Mouse (Mus musculus) midbrain, postnatal 0 days (tissue): ENCODE measurements around the gene Mob4. TPM values are rescaled to one million over a fixed set of nuclear protein-coding genes. Genes with fewer than 3 reads are reported as not detected.

Experiments used
- ATAC-seq: fragments of 200-750 bp; cut with Nextera tagmentation; 2 replicates; pipeline ENCODE4 v1.8.0; 2017; ENCODE audit warnings: moderate number of reproducible peaks, mild to moderate bottlenecking, moderate TSS enrichment, moderate library complexity; ENCODE audit not compliant: low FRiP score
- DNase-seq: peaks from one replicate; pipeline ENCODE4 v3.0.0-alpha.2; 2015; ENCODE audit warnings: low spot score
- H3K27ac ChIP-seq: fragments of 300-500 bp; sonication (generic); 2 replicates; pipeline ENCODE4 v1.5.1; 2014; ENCODE audit warnings: low read depth, mild to moderate bottlenecking, low read length, mixed read lengths
- H3K27me3 ChIP-seq: fragments of 300-500 bp; sonication (generic); 2 replicates; pipeline ENCODE4 v1.6.1; 2014; ENCODE audit warnings: low read length, control low read depth, mixed read lengths; ENCODE audit not compliant: insufficient read depth
- H3K36me3 ChIP-seq: fragments of 300-500 bp; sonication (generic); 2 replicates; pipeline ENCODE4 v1.6.1; 2014; ENCODE audit warnings: low read length, control low read depth, mixed read lengths; ENCODE audit not compliant: insufficient read depth
- H3K4me1 ChIP-seq: fragments of 300-500 bp; sonication (generic); 2 replicates; pipeline ENCODE4 v1.6.1; 2014; ENCODE audit warnings: mild to moderate bottlenecking, control low read depth, antibody characterized with exemption, low read length, mixed read lengths; ENCODE audit not compliant: insufficient read depth
- H3K4me2 ChIP-seq: fragments of 300-500 bp; sonication (generic); 2 replicates; pipeline ENCODE4 v1.6.1; 2014; ENCODE audit warnings: low read depth, mild to moderate bottlenecking, low read length, mixed read lengths; ENCODE audit not compliant: poor library complexity, severe bottlenecking
- H3K4me3 ChIP-seq: fragments of 300-500 bp; sonication (generic); 2 replicates; pipeline ENCODE4 v1.5.1; 2014; ENCODE audit warnings: low read depth, mild to moderate bottlenecking, low read length, moderate library complexity
- H3K9ac ChIP-seq: fragments of 300-500 bp; sonication (generic); replicated peaks from 2 replicates; pipeline ENCODE4 v1.6.1; 2014; ENCODE audit warnings: mild to moderate bottlenecking, low read length, moderate library complexity, mixed read lengths; ENCODE audit not compliant: poor library complexity, severe bottlenecking
- H3K9me3 ChIP-seq: fragments of 300-500 bp; sonication (generic); 2 replicates; pipeline ENCODE4 v1.6.1; 2016; ENCODE audit warnings: low read length, control low read depth
- CTCF ChIP-seq: IDR thresholded peaks from 2 replicates; pipeline ENCODE4 v1.5.1; 2016; ENCODE audit warnings: antibody characterized with exemption, mild to moderate bottlenecking
- WGBS: fragments of 180-500 bp; shearing (Covaris S2); extraction: QIAGEN DNeasy Blood & Tissue Kit; methylation state at CpG from one replicate; pipeline ENCODE4 v1.1.7; 2014; 5-methylcytosine and 5-hydroxymethylcytosine counted together
- polyA plus RNA-seq: library from polyadenylated mRNA; unstranded; fragments of >200 nt; fragmentation: Nextera tagmentation; extraction: Ambion mirVana; gene quantifications from 2 replicates; pipeline ENCODE4 v1.2.1, GENCODE M21; 2015
- total RNA-seq: library from RNA; depleted of rRNA; stranded (reverse); fragments of >200 nt; gene quantifications from 2 replicates; pipeline ENCODE4 v1.2.3, GENCODE M21; 2014

The Mob4 gene
- total and polyA plus RNA-seq, 2 experiments from 2014 or later, result 80.9 to 143 TPM

DNA sequence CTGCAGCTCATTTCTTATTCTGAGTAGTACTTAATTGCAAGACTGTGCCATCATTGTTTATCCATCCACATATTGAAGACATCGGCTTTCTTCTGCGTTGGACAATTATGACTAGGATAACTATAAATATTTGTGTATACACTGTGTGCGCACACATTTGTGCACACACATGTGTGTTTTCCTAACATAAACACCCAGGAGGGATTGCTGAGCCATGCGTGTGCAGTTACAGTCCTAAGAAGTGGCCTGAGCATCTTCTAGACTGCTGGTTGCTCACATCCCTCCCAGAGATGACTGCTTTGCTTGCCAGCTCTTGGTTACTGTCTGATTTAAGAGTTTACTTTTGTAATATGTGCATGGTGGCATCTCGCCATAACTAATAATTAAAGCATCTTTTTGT, 51.4 kb downstream of the Mob4 start:
- 92% methylated on average over 5 of the region's 5 CpGs for WGBS
- DNase-seq, result no peak
- no peaks in the 10 kb centered on the region for H3K9me3 ChIP-seq

GRCm38 (mm10) chr1:55185718-55186117, 54.7 kb downstream of the Mob4 start:
- H3K36me3 ChIP-seq, result no peaks in the 10 kb centered on the region
- H3K4me3 ChIP-seq, result no peak overlapping the region
- WGBS, result 91% methylated on average over 6 of the region's 6 CpGs
- no peak; the same call in 1 of the 2 replicates for TF ChIP-seq CTCF
- no peaks in the 10 kb centered on the region for H3K27me3 ChIP-seq
- no peak overlapping the region for H3K4me2 ChIP-seq
- ATAC-seq (no peak), DNase-seq (no peak)
- H3K9ac ChIP-seq, result no peak overlapping the region
- no peak overlapping the region for H3K27ac ChIP-seq
- H3K4me1 ChIP-seq, result no peaks in the 10 kb centered on the region
- H3K9me3 ChIP-seq, result no peaks in the 10 kb centered on the region

More for the DNA sequence above, 51.4 kb downstream of the Mob4 start:
- no peak for ATAC-seq
- TF ChIP-seq CTCF, result no peak
- Histone ChIP-seq H3K27ac (no peak overlapping the region), H3K4me2 (no peak overlapping the region), H3K4me1 (no peaks in the 10 kb centered on the region), H3K27me3 (no peaks in the 10 kb centered on the region), H3K9ac (no peak overlapping the region), H3K4me3 (no peak overlapping the region), H3K36me3 (no peaks in the 10 kb centered on the region)

- no peak overlapping the region for H3K4me3 ChIP-seq
- no peak overlapping the region for H3K27ac ChIP-seq
- H3K36me3 ChIP-seq, result no peaks in the 10 kb centered on the region
- no peak overlapping the region for H3K4me2 ChIP-seq
- H3K27me3 ChIP-seq, result no peaks in the 10 kb centered on the region
- no peak for DNase-seq
- 19% methylated on average over 10 of the region's 11 CpGs for WGBS
- no peak overlapping the region for H3K9ac ChIP-seq
- TF ChIP-seq CTCF, result no peak
- no peaks in the 10 kb centered on the region for H3K4me1 ChIP-seq
- no peaks in the 10 kb centered on the region for H3K9me3 ChIP-seq
- ATAC-seq, result no peak
Measured at GRCm38 (mm10) chr1:55186592-55187210, 55.7 kb downstream of the Mob4 start.

- 7% methylated on average over 8 of the region's 8 CpGs for WGBS
- peak overlapping the region; percentile 31 for H3K4me3 ChIP-seq
- H3K27ac ChIP-seq, result peak overlapping the region; percentile 57; the same call in 1 of the 2 replicates
- ATAC-seq (peak; percentile 55; the same call in 1 of the 2 replicates), DNase-seq (no peak)
- no peaks in the 10 kb centered on the region for H3K9me3 ChIP-seq
- H3K36me3 ChIP-seq, result no peaks in the 10 kb centered on the region
- H3K9ac ChIP-seq, result 0 out of 2 replicates have a peak overlapping the region, but pooled peaks have one; percentile 25
- H3K4me2 ChIP-seq, result peak overlapping the region; percentile 56
- no peaks in the 10 kb centered on the region for H3K27me3 ChIP-seq
- TF ChIP-seq CTCF, result no peak
- no peaks in the 10 kb centered on the region for H3K4me1 ChIP-seq
Measured at GRCm38 (mm10) chr1:55192015-55192414, 61.0 kb downstream of the Mob4 start.

GRCm38 (mm10) chr1:55192824-55193223, 61.8 kb downstream of the Mob4 start:
- H3K9ac ChIP-seq, result no peak overlapping the region
- 54% methylated on average over 3 of the region's 3 CpGs for WGBS
- H3K4me3 ChIP-seq, result no peak overlapping the region
- no peak for ATAC-seq
- H3K4me1 ChIP-seq, result no peaks in the 10 kb centered on the region
- H3K27me3 ChIP-seq, result no peaks in the 10 kb centered on the region
- no peaks in the 10 kb centered on the region for H3K36me3 ChIP-seq
- DNase-seq, result no peak
- H3K4me2 ChIP-seq, result no peak overlapping the region
- TF ChIP-seq CTCF, result peak; percentile 68
- H3K27ac ChIP-seq, result no peak overlapping the region
- no peaks in the 10 kb centered on the region for H3K9me3 ChIP-seq

DNA sequence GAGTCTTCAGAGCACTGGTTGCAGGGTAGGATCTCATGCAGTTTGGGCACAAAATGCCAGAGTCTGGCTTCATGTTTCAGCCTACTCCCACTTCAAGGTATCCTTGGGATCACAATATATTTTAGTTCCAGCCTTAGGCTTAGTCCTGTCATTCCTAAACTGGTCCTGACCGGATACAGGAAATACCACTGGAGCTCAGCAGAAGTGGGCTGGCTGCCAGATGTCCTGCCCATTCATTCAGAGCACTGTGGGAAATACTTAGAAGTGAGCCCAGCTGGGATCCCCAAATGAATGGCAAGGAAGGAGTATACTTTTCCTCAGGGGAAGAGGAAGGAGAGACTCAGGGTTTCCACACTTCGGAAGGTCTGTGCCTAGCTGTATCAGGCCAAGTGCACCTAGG, 62.3 kb downstream of the Mob4 start:
- H3K9me3 ChIP-seq, result no peaks in the 10 kb centered on the region
- H3K4me3 ChIP-seq, result no peak overlapping the region
- H3K4me2 ChIP-seq, result no peak overlapping the region
- H3K4me1 ChIP-seq, result no peaks in the 10 kb centered on the region
- no peaks in the 10 kb centered on the region for H3K27me3 ChIP-seq
- no peaks in the 10 kb centered on the region for H3K36me3 ChIP-seq
- DNase-seq, result peak; percentile 45
- no peak overlapping the region; the same call in 1 of the 2 replicates for H3K27ac ChIP-seq
- no peak overlapping the region for H3K9ac ChIP-seq
- no peak for ATAC-seq
- no peak for TF ChIP-seq CTCF
- 33% methylated on average over 2 of the region's 2 CpGs for WGBS
